Mouse (Mus musculus) left cerebral cortex, postnatal 25 days (tissue): ENCODE measurements around the gene Gm21970. TPM values are rescaled to one million over a fixed set of nuclear protein-coding genes. Genes with fewer than 3 reads are reported as not detected.
"Not testable (repeated sequence)": the region's sequence is repeated elsewhere in the genome, so short reads cannot be mapped to it uniquely, and the experiment has no call there.

ENCODE experiments used
- DNase-seq, 2 experiments: peaks; one replicate each; pipeline ENCODE4 v3.0.0; 2022; ENCODE audit warnings: low spot score in 2 of 2, mixed read lengths in 1 of 2
- intact Hi-C: fragments of 180-260 bp; cut with DNase I; formaldehyde crosslinking; loops from one replicate; pipeline ENCODE4 v1.15.1; 2025
- total RNA-seq, 2 experiments: library from RNA; stranded (reverse); gene quantifications; 2 replicates each; pipeline ENCODE4 v1.2.3; 2021

The Gm21970 gene
- total RNA-seq, 2 experiments from 2014 or later, result not detected

DNA sequence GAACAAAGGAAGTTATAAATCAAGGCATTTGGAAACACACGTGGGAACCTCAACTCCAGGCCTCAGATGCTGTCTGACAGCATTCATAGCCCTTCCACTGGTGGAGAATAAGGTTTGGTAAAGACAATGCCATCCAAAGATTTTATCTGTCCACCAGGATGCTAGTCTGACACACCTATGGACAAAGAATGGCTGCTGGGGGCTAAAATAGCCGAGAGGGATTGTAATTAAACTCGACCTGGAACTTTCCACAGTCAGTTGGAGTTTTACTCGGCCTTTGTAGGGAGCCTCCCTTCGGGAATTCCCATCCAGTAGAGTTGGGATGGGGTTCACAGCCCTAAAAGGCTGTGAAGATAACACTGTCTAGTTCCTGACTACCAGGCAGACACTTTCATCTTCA, 35.9 kb downstream of the Gm21970 start:
- no peak for DNase-seq
- intact Hi-C loops, result no loop called here

DNA sequence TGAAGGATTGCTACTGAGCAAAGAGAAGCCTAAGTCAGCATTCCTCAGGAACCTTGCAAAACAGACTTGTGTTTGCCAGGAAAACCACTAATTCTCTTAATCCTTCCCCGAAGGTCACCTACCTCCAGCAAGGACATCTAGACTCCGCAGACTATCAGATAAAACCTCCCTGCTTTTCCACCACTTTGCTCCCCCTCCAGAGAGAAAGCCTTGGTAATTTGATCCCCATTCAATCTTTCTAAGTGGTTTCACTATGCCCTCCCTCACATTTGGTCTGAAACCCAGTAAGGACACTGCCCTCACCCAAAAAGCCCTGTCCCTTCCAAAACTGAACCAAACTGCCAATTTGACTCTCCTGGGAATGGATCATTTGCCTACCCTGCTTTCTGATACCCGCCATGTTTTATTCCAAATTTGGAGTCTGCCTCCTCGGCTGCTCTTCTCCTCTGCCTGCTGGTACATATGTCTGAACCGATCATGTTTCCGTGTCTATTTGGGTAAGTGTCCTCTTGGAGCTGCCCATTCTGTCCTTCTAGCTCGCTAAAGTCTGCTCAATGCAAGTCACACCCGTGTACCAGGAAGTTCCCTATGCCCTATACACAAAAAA, 36.8 kb downstream of the Gm21970 start:
- intact Hi-C loops, result no loop called here
- DNase-seq, result no peak

DNA sequence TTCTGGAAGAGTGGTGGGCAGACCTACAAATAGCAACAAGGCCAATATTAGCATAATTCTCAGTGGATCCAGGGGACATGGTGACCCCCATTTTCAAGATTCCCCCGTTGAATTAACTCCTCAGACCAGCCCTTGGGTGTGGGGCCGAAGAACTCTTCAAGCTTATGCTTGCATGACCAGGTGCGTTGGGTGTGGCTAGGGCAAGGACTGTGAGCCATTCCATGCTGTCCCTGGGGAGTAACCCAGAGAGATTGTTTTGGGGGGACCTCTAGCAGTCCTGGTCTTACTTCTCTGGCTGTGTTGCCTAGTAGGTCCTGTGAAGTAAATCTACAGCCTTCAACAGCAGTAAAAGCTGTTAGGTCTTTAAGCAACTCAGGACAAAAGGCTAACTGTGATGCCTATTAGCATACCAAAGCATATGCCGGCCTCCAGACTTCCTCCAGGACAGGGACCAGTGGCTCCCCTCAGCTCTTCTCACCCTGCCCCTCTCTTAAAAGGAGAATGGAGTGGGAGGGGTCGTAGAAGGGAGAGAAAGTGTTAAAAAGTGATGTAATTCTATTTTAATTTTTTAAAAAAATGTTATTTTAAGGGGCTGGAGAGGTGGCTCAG, 41.3 kb downstream of the Gm21970 start:
- intact Hi-C loops, result no loop called here
- no peak for DNase-seq

DNA sequence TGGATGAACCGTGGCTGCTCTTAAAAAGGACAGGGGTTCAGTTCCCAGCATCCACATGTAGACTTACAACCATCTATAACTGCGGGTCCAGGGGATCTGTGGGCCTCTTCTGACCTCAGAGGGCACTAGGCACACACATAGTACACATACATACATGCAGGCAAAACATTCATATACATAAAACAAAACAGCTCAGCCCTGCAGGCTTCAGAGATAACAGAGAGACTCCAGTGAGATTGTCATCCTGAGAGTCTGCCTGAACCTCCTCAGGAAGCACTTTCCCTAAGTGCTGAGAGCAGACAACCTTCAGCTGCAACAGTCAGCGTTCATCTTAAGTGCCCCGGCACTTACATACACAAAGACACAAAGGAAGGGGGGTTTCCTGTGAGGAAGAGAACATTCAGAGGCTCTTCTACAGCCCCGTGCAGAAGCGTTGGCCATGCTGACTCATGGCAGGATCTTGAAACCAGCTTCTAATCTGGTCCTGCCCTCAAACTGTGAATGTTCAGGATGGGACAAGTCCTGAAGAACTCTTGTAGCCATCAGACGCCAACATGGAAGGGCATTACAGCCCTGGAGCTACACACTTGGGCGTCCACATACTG, 41.9 kb downstream of the Gm21970 start:
- intact Hi-C loops, result no loop called here
- no peak for DNase-seq

DNA sequence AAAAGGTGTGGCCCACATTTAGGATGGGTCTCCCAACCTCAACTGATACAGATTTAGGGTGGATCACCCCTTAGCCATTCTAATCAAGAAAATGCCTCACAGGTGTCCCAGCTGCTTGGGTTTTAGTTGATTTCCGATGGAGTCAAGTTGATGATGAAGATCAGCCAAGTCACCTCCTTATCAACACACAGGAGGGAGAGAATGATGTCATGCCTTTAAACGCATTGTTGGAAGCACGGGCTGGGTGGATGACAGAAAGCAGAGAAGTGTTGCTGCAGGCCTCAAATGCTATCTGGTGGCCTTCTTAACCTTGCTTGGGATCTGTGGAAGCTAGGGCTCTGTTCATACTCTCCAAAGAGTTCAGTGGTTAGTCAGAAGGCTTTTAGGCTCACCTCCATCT, 42.6 kb downstream of the Gm21970 start:
- no peak for DNase-seq
- intact Hi-C loops, result no loop called here

DNA sequence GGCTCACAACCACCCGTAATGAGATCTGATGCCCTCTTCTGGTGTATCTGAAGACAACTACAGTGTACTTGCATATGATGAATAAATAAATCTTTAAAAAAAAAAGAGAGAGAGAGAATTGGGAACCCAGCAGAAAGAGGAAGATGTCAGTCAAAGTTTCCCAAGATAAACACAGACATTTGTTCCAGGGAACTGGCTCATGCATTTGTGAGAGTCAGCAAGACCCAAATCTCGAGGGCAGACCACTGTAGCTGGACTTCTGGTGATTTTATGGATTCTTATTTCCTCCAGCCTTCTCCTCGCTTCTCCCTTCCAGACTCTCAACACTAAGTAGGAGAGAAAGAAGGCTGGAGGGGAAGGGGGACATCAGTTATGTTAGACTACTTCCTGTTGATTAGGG, 46.6 kb downstream of the Gm21970 start:
- DNase-seq, result no peak
- intact Hi-C loops, result no loop called here

DNA sequence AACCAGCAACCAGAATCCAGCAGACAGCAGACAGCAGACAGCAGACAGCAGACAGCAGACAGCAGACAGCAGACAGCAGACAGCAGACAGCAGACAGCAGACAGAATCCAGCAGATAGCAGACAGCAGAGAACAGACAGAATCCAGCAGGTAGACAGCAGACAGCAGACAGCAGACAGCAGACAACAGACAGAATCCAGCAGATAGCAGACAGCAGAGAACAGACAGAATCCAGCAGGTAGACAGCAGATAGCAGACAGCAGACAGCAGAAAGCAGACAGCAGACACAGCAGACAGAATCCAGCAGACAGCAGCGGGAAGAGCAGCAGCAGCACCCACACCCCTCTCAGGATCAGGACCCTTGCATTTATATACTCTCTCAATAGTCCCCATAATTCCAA, 47.1 kb downstream of the Gm21970 start:
- intact Hi-C loops, DNase-seq: not testable (repeated sequence)

DNA sequence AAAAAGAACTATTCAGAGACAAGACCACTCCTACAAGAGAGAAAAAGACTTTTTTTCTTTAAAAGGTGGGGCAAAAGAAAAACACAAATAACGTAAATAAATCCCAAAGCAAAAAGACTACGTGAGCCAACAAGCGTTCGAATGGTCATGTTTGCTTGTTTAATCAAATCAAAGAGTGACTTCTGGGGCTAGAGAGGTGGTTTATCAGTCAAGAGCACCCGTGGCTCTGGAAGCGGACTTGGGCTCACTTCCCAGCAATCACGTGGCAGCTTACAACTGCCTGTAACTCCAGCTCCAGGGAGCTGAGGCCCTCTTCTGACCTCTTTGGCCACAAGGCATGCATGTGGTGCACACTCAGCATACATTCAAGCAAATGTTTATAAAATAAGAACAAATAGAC, 49.8 kb downstream of the Gm21970 start:
- intact Hi-C loops, result loop anchor here (1.0 to 5.0 kb wide), 2 partner anchors 57 to 69 kb away; partner anchors contain the start of gene Ifnar2
- no peak for DNase-seq

DNA sequence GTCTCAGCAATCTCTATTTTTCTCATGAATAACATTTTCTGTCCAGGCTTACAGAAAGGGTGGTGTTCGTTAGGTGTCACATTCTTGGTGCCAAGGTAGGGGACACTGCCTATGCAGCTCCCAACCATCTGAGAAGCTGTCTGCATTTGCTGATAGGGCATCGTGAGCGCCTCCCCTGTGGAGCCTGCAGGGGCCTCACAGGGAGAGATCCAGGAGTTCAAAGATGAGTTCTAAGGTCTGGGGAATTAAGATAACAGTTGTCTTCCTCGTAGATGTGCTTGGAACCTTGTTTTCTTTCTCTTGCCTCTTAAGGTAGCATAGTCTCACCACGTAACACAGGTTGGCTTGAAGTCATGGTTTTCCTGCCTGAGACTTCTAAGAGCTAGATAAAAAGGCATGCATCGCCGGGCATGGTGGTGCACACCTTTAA, 50.3 kb downstream of the Gm21970 start:
- intact Hi-C loops, result loop anchor here (1.0 to 5.0 kb wide), 2 partner anchors 58 to 70 kb away; partner anchors contain the start of gene Ifnar2
- DNase-seq, result no peak

DNA sequence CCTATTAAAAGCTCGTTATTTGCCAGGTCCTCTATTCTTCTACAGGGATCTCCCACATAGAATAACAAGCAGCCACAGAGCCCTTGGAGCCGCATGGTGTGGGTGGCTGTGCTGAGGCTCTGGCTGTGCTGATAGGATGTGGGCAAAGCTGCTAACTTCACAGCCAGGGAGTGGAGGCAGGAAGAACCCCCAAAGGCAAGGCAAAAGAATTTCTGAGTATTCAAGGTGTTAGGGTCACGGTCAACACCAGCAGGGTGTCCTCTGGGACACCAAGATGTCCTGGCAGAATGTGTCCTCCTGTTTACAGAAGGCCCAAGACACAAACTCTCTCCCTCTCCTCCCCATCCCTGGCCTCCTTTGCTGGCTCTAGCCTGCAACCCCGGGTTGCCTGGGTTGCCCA, 50.9 kb downstream of the Gm21970 start:
- DNase-seq, result peak; percentile 15 to 65
- intact Hi-C loops, result loop anchor here (5.0 kb wide), 1 partner anchor 70 kb away; the partner anchor contains the start of gene Ifnar2

DNA sequence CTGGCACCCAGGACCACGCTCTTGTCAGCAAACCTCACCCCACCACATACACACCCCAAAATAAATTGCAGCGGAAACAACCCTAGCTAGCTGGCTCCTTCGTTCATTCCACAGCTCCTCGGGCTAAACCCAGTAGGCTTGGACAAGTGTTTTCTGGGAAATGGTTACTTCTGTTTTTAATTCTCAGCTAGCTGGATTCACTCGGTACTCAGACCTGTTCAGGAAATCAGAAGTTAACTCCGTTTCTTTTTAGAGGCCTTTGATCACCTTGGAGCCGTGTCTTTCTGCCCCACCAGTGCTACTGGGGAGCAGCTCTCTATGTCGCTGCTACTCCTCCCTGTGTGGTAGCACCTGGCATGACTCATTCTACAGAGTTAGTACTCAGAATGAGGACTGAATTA, 51.7 kb downstream of the Gm21970 start:
- peak in 1 of 2 experiments; percentile 39 for DNase-seq
- intact Hi-C loops, result loop anchor here (5.0 kb wide), 1 partner anchor 71 kb away; the partner anchor contains the start of gene Ifnar2

DNA sequence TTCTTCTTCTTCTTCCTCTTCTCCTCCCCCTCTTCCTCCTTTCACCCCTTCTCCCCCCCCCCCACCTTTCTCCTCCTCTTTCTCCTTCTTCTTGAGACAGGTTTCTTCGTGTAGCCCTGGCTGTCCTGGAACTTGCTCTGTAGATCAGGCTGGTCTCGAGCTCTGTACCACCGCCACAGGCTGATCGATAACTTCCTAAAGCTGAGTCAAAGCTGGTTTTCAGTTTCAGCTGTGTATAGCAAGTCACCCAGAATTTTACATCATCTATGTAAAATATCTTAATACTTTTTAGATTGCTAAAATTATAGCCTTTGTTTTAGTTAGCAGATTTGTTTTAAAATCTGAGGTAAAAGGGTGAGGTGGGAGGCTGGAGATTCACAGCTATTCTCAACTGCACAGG, 53.3 kb downstream of the Gm21970 start:
- intact Hi-C loops, result loop anchor here (5.0 kb wide), 1 partner anchor 73 kb away; the partner anchor contains the start of gene Ifnar2
- no peak for DNase-seq

DNA sequence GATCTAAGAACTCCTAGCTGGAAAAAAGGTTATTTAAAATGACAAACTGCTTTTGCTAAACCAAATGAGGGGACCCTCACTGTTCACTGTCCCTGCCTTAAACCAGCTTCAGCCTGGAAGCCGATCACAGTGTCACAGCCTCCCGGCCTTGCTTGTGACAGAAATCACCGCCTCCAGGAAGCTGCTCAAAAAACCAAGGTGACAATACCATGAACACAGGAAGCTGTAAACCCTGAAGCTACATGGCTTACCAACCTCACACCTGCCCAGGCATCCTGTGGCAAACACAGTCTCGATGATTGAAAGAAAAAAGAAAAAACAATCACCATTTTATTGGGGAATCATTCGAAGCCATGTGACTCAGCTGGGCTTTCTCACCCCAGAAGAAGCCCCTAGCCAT, 54.0 kb downstream of the Gm21970 start:
- DNase-seq, result no peak
- intact Hi-C loops, result no loop called here

DNA sequence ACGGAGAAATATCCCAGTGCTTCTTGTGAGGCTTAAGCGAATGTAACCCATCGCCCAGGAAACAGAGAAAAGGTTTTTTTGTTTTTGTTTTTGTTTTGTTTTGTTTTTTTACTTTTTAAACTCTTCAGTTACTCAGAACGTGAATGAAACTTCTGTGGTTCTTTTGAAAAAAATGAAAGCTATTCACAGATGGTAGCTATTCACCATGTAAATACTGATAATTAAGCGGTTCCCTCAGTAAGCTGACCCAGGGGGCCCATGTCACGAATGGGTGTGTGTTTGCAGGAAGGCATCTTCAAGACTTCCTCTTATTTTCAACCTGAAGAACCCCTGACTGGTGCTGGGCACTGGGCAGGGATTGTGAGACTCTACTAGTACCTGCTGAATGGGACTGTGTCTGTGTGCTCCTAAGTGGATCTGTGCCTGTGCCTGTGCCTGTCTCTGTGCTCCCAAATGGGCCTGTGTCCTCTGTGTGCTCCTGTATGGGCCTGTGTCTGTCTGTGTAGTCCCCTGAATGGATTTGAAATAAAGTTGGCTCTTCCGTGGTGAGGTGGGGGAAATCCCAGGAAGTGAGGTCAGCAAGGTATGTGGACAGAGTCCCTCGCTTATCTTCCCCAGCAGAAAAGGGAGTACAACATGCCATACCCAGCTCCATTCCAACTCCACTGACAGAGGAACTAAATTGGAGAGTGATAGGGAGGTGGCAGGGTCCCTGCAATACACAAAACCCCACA, 55.4 kb downstream of the Gm21970 start:
- intact Hi-C loops, result no loop called here
- DNase-seq, result no peak

DNA sequence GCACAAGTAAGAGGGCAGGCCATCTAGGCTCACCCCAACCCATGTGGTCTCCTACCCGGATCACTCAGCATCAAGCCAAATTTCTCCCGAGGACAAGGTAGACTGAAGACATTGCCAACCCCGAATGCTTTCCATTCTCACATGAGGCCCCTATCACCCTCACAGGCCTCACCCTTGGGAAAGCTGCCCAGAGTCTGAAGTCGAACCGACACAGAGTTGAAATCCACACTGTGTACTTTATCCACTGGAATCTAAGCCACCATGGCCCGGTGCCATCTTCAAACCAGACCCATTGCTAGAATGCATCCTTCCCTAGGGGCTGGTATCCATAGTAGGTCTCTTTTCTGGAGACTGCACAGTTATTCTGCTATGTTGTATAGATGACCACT, 56.0 kb downstream of the Gm21970 start:
- DNase-seq, result no peak
- intact Hi-C loops, result no loop called here

DNA sequence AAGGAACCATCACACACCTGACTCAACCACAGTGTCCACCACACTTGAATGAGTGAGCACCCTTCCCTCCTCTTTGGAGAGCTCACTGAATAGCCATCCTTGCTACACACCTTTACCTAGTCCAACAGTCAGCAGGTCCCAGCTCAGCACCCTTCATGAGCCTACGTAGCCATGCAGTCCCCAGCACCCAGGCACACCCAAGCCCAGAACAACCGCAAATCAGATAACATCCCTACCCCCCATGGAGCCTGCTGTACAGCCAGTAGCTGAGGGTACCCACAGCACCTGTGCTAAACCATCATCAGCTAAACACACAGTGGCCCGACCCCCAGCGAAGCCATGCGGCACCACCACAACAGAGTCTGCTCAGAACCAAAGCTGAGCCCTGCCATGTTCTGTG, 56.6 kb downstream of the Gm21970 start:
- intact Hi-C loops, result no loop called here
- DNase-seq, result no peak

DNA sequence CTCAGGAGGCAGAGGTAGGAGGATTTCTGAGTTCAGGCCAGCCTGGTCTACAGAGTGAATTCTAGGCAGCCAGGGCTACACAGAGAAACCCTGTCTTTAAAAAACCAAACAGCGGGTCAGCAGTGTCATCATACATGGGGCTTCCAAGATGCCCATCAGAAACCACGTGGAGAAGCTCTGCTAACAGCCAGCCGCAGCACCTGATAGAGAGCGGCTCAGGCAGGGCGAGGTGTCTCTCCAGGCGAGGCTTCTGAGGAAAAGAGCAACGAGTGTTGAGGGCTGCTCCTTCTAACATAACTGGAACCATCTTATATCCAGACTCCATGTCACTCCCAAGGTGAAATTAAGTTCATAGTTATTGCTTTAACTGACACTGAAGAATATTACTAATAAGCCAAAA, 57.4 kb downstream of the Gm21970 start:
- intact Hi-C loops, result no loop called here
- DNase-seq, result no peak

DNA sequence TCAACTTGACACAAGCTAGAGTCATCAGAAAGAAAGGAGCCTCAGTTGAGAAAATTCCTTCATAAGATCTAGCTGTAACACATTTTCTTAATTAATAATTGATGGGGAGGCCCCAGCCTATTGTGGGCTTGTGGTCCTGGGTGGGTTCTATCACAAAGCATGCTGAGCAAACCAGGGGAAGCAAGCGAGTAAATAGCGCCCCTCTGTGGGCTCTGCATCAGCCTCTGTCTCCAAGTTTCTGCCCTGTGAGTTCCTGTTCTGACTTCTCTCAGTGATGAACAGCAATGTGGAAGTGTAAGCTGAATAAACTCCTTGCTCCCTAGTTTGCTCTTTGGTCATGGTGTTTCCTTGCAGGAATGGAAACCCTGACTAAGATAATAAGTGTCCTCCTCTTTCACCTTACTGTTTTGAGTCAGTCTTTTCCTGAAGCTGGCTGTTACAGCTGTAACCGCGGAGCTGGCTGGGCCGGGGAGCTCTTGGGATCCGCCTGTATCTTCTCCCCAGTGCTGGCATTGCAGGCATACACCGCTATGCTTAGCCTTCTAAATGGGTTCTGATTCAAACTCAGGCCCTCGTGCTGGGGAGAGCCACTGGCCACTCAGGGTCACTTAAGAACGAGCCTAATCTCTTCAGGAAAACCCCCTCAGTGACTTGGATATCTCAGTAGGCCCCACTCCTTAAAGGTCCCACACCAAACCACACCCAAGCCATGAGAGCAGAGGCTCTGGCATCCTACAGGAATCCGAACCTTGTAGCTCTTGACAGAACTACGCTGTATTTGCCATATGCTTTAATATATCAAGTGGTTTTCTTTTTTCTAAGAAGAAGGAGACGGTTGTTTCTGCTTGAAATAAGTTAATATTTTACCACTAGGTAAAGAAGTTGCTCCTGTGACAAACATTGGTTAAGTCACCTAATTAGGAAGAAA, 58.9 kb downstream of the Gm21970 start:
- DNase-seq, result no peak
- intact Hi-C loops, result no loop called here

DNA sequence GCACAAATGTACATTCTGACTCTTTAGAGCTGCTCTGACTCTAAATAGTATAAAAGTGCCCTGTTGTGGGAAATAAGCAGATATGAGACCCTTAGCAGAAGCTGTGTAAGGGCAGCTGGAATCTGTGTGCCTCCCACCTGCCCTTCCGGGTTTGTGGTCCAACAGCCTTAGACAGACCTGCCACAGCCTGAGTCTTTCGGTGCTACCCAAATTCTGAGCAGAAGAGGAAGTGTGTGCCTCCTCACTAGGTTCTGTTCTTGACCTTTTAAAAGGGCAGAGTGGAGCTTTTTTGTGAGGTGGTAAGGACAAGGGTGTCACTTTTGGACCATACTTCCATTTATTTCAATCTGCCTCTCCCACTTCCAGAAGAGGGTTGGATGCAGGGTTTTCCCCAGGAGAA, 60.4 kb downstream of the Gm21970 start:
- intact Hi-C loops, result no loop called here
- DNase-seq, result no peak
